ENCODE assay signal across 18 mouse cellular contexts in genomic region chr17:65056059-65056458, GRCm38 (mm10).
"Had no signal": no experiment of that assay in that cellular context is flagged by ENCODE, and none has a peak within 500 bp of the region (broad histone marks: within the 10 kb centered on the region; RNA-seq: fewer than 3 reads in every experiment).

No protein-coding gene starts in this region.

- DNase-seq: lung, embryonic 14.5 days; lung, postnatal 10 days; lung, postnatal 4 days; midbrain, embryonic 14.5 days; retina, postnatal 1 day; right cerebral cortex, adult 18-20 months; right cerebral cortex, postnatal 25 days; right cerebral cortex, postnatal 4 days; spleen, adult 18-20 months; thymus, adult 2 months; thymus, postnatal 25 days; thymus, postnatal 4 days had no signal

- H3K9me3 ChIP-seq: midbrain, embryonic 10.5 days; midbrain, embryonic 12.5 days; neural tube, embryonic 15.5 days had no signal

- H3K4me3 ChIP-seq: midbrain, embryonic 10.5 days; midbrain, embryonic 12.5 days; myocyte; neural tube, embryonic 13.5 days; neural tube, embryonic 15.5 days had no signal

- H3K27me3 ChIP-seq: midbrain, embryonic 12.5 days; neural tube, embryonic 13.5 days; neural tube, embryonic 15.5 days had no signal

- H3K4me1 ChIP-seq: midbrain, embryonic 10.5 days; midbrain, embryonic 12.5 days; neural tube, embryonic 13.5 days; neural tube, embryonic 15.5 days had no signal

- H3K36me3 ChIP-seq: midbrain, embryonic 10.5 days; midbrain, embryonic 12.5 days; neural tube, embryonic 13.5 days; neural tube, embryonic 15.5 days had no signal

- H3K4me2 ChIP-seq: lung, embryonic 14.5 days; midbrain, embryonic 12.5 days; neural tube, embryonic 13.5 days; neural tube, embryonic 15.5 days had no signal

- H3K9ac ChIP-seq: lung, embryonic 14.5 days; midbrain, embryonic 12.5 days; neural tube, embryonic 13.5 days; neural tube, embryonic 15.5 days had no signal

- H3K27ac ChIP-seq: midbrain, embryonic 10.5 days; midbrain, embryonic 12.5 days; neural tube, embryonic 13.5 days; neural tube, embryonic 15.5 days had no signal

- ATAC-seq: midbrain, embryonic 16.5 days had no signal
